Mouse (Mus musculus) lung, embryonic 14.5 days (tissue): ENCODE results near the gene Slc22a16. TPM values are rescaled to one million over a fixed set of nuclear protein-coding genes. Genes with fewer than 3 reads are reported as not detected.

ENCODE experiments used
- ATAC-seq: fragments of 200-750 bp; cut with Nextera tagmentation; 2 replicates; pipeline ENCODE4 v1.8.0; 2017; ENCODE audit warnings: mild to moderate bottlenecking, moderate TSS enrichment, moderate library complexity; ENCODE audit not compliant: insufficient read depth
- DNase-seq: peaks from one replicate; pipeline ENCODE4 v3.0.0-alpha.2; 2015
- H3K27ac ChIP-seq: fragments of 300-500 bp; sonication (generic); 2 replicates; pipeline ENCODE4 v1.5.1; 2014; ENCODE audit warnings: low read depth, mild to moderate bottlenecking, moderate library complexity
- H3K27me3 ChIP-seq: fragments of 300-500 bp; sonication (generic); 2 replicates; pipeline ENCODE4 v1.6.1; 2014; ENCODE audit warnings: low read length, control low read depth; ENCODE audit not compliant: insufficient read depth
- H3K36me3 ChIP-seq: fragments of 300-500 bp; sonication (generic); 2 replicates; pipeline ENCODE4 v1.6.1; 2014; ENCODE audit warnings: control low read depth; ENCODE audit not compliant: insufficient read depth
- H3K4me1 ChIP-seq: fragments of 300-500 bp; sonication (generic); 2 replicates; pipeline ENCODE4 v1.6.1; 2014; ENCODE audit warnings: antibody characterized with exemption, control low read depth; ENCODE audit not compliant: insufficient read depth
- H3K4me2 ChIP-seq: fragments of 300-500 bp; sonication (generic); 2 replicates; pipeline ENCODE4 v1.6.1; 2014; ENCODE audit warnings: mild to moderate bottlenecking
- H3K4me3 ChIP-seq: fragments of 300-500 bp; sonication (generic); 2 replicates; pipeline ENCODE4 v1.5.1; 2014; ENCODE audit warnings: low read depth, low read length
- H3K9ac ChIP-seq: fragments of 300-500 bp; sonication (generic); 2 replicates; pipeline ENCODE4 v1.6.1; 2014
- H3K9me3 ChIP-seq: fragments of 300-500 bp; sonication (generic); 2 replicates; pipeline ENCODE4 v1.6.1; 2016; ENCODE audit warnings: low read depth, low read length, control low read depth
- CTCF ChIP-seq: IDR thresholded peaks from 2 replicates; pipeline ENCODE4 v1.5.1; 2016; ENCODE audit warnings: antibody characterized with exemption, low read depth
- WGBS: fragments of 180-500 bp; shearing (Covaris S2); extraction: QIAGEN DNeasy Blood & Tissue Kit; methylation state at CpG from one replicate; pipeline ENCODE4 v1.1.7; 2014; 5-methylcytosine and 5-hydroxymethylcytosine counted together
- polyA plus RNA-seq: library from polyadenylated mRNA; unstranded; fragments of >200 nt; fragmentation: Nextera tagmentation; extraction: Ambion mirVana; gene quantifications from 2 replicates; pipeline ENCODE4 v1.2.1, GENCODE M21; 2014

Slc22a16 gene
- polyA plus RNA-seq: not detected in 2 replicates

GRCm38 (mm10) chr10:40570036-40570435 is at the start of gene Slc22a16:
TSS of gene Slc22a16 (plus strand) at chr10:40570336.
- no peak for DNase-seq
- Histone ChIP-seq H3K9ac (no peak within 1 kb of the TSS), H3K9me3 (no peaks in the 10 kb centered on the region), H3K27ac (no peak within 1 kb of the TSS), H3K4me1 (no peaks in the 10 kb centered on the region), H3K36me3 (no peaks in the 10 kb centered on the region), H3K27me3 (no peaks in the 10 kb centered on the region), H3K4me3 (no peak within 1 kb of the TSS), H3K4me2 (no peak within 1 kb of the TSS)
- 91% methylated on average over 12 of the region's 12 CpGs for WGBS
- TF ChIP-seq CTCF: no peak
- no peak for ATAC-seq

GRCm38 (mm10) chr10:40521579-40521978 is 48.6 kb upstream of the Slc22a16 start:
- DNase-seq: peak; percentile 61
- Histone ChIP-seq H3K9me3 (no peaks in the 10 kb centered on the region), H3K9ac (no peak overlapping the region), H3K27me3 (no peaks in the 10 kb centered on the region), H3K4me1 (peaks cover 2% of the 10 kb centered on the region; the same call in 1 of the 2 replicates), H3K4me3 (no peak overlapping the region), H3K4me2 (no peak overlapping the region), H3K36me3 (no peaks in the 10 kb centered on the region), H3K27ac (no peak overlapping the region)
- ATAC-seq: no peak
- 31% methylated on average over 12 of the region's 12 CpGs for WGBS
- no peak for TF ChIP-seq CTCF

GRCm38 (mm10) chr10:40523312-40523975 is 46.7 kb upstream of the Slc22a16 start:
- Histone ChIP-seq H3K4me2 (no peak overlapping the region), H3K27me3 (no peaks in the 10 kb centered on the region), H3K27ac (peak overlapping the region; percentile 38), H3K4me1 (no peaks in the 10 kb centered on the region), H3K4me3 (no peak overlapping the region), H3K9me3 (no peaks in the 10 kb centered on the region), H3K36me3 (no peaks in the 10 kb centered on the region), H3K9ac (no peak overlapping the region)
- peak; percentile 49 for DNase-seq
- ATAC-seq: peak; percentile 37; the same call in 1 of the 2 replicates
- no peak for TF ChIP-seq CTCF
- 53% methylated on average over 7 of the region's 7 CpGs for WGBS

DNA sequence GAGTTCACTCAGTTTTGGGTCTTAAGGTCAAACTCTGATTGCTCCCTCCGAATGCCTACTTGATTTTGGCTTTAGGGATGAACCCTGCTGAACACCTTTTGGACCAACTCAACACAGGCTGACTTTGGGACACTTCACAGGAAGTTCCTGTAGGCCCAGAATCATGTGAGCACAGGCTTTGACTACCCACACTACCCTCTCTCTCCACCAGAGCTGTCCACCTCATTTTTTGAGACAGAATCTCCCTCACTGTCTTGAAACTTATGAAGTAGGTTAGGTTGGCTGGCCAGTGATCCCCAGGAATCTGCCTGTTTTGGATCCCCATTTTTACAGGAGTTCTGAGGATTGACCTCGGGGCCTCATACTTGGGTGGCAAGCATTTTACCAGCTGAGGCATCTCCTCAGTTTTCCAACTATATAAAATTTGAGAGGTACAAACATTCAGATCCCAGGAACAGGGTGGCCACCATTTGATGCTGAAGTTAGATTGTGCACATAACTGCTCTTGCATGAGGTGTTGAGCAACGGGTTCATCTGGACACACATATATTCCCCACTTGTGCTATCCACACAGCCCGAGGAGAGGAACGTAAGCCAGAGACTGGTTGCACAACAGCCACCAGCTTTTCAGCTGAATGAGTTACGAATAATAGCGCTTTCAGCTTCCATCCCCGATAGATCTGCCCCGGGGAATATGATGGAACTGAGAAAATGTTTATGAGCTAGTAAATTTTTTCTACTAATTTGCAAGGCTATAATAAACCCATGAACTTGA is 45.9 kb upstream of the Slc22a16 start:
- Histone ChIP-seq H3K9ac (no peak overlapping the region), H3K4me2 (no peak overlapping the region), H3K9me3 (no peaks in the 10 kb centered on the region), H3K36me3 (no peaks in the 10 kb centered on the region), H3K27me3 (no peaks in the 10 kb centered on the region), H3K4me1 (no peaks in the 10 kb centered on the region), H3K4me3 (no peak overlapping the region), H3K27ac (no peak overlapping the region)
- ATAC-seq (peak; percentile 21; the same call in 1 of the 2 replicates), DNase-seq (no peak)
- 68% methylated on average over 9 of the region's 9 CpGs for WGBS
- TF ChIP-seq CTCF: peak; percentile 23

DNA sequence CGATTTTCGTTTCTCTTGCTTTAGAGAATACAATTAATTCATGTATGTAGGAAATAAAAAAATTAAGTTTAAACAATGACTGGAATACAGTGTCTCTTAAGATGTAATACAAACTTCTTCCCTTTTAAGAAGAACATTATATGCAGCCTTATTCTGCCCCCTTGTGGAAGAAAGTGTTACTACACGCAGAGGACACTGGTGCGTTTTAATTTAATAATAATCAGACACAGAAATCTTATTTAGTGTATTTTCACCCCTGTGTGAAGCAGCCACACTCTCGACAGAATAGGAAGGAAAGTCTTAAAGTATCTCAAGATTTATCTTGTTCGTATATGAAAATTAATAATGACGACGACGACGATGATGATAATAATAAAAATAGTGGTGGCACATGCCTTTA is 45.1 kb upstream of the Slc22a16 start:
- ATAC-seq (no peak), DNase-seq (peak; percentile 95)
- Histone ChIP-seq H3K9ac (no peak overlapping the region), H3K36me3 (no peaks in the 10 kb centered on the region), H3K4me1 (no peaks in the 10 kb centered on the region), H3K4me3 (no peak overlapping the region), H3K9me3 (no peaks in the 10 kb centered on the region), H3K4me2 (no peak overlapping the region), H3K27me3 (no peaks in the 10 kb centered on the region), H3K27ac (no peak overlapping the region)
- TF ChIP-seq CTCF: peak; percentile 86
- 30% methylated on average over 10 of the region's 10 CpGs for WGBS

DNA sequence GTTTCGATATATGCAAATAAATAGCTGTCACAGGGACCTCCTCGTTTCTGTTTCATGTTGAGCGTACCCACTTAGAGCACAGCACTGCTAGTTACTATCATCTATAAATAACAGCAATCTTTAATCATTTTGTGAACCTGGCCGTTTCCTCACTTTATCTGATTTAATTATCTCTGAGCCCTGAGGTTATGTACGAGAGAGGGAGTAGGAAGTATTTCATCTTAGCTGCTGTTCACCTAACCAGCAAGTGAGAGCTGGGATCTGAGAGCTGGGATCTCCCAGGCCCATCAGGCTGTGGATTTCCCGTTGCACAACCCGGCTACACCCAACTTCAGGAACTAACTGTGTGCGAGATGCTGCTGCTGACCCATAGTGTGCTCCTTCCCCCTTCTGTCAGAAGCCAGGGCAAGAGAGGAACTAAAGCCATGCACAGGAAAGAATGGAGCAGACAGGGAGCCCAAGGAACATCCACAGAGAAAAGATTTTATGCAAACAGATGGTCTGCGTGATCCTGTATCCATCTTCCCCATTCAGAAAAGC is 44.5 kb upstream of the Slc22a16 start:
- Histone ChIP-seq H3K9me3 (no peaks in the 10 kb centered on the region), H3K36me3 (no peaks in the 10 kb centered on the region), H3K27ac (no peak overlapping the region), H3K4me3 (no peak overlapping the region), H3K9ac (no peak overlapping the region), H3K4me1 (no peaks in the 10 kb centered on the region), H3K4me2 (no peak overlapping the region), H3K27me3 (no peaks in the 10 kb centered on the region)
- ATAC-seq (no peak), DNase-seq (no peak)
- no peak for TF ChIP-seq CTCF
- 54% methylated on average over 9 of the region's 9 CpGs for WGBS

GRCm38 (mm10) chr10:40526301-40526761 is 43.8 kb upstream of the Slc22a16 start:
- Histone ChIP-seq H3K4me2 (no peak overlapping the region), H3K27me3 (no peaks in the 10 kb centered on the region), H3K9ac (no peak overlapping the region), H3K4me3 (no peak overlapping the region), H3K4me1 (no peaks in the 10 kb centered on the region), H3K27ac (no peak overlapping the region), H3K36me3 (no peaks in the 10 kb centered on the region), H3K9me3 (no peaks in the 10 kb centered on the region)
- no peak for TF ChIP-seq CTCF
- no peak for ATAC-seq
- DNase-seq: no peak
- 75% methylated on average over 8 of the region's 8 CpGs for WGBS
